Mouse (Mus musculus): ENCODE measurements around the gene Notch2.

- TF ChIP-seq CTCF (IDR thresholded peaks at IDR 0.05; ENCODE audit: insufficient read depth, low read length) = no peak
- no peak for TF ChIP-seq POLR2A (IDR thresholded peaks at IDR 0.05; ENCODE audit: borderline replicate concordance, extremely low read depth, low read depth, low read length)
Observed at GRCm38 (mm10) chr3:98069161-98069560, 55.8 kb downstream of the Notch2 start.
